Mouse (Mus musculus) adipocyte (in vitro differentiated cells): ENCODE data around the gene Smcr8.

Experiments
- DNase-seq: peaks from one replicate; pipeline ENCODE4 v3.0.0-alpha.2; 2016; ENCODE audit warnings: low spot score

Smcr8 gene

DNA sequence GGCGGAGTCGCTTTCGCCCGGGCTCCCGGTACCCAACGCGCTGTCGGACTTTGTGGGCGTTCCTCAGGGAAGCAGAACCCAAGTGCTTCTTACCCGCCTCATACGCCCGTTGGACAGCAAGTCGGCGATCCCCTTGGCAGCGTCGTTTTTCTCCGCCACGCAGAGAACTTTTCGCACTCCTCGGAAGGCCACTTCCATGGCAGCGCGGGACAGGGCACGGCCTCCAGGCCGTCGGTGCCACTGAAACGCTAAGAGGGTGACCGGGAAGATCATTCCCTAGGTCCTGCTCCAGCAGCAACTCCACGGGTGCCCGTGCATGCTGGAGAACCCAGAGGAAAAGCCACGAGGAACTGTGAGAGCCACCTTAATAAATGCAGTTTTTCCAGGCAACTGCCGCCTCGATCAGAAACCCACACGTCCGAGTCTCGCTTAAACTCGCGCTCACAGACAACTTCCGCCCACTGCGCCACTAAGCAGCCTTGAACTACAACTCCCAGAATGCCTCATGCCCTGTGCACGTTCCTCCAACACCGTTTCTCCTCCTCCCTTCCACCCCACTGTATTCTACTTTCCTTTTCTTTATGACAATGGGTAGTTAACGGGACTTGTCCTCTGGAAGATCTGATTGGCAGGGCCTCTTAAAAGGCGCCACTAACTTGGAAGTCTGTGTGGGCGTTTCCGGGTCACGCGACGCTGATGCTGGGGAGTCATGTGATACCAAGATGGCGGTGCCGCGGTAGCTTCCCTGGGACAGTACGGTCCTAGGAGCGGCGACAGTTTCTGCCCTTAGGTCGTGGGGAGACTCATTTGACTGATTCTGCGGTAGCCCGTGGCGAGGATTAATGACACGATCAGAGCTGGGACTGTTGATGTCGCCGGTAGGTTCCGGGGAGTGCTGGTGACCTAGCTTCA, at the start of gene Smcr8, which contains the start of gene Top3a:
Gene Smcr8 (plus strand): TSS at position 696 of the 912 bp plus-strand sequence.
Gene Top3a (minus strand): TSS at position 537 of the 912 bp plus-strand sequence.
- DNase-seq, result peak; percentile 97

DNA sequence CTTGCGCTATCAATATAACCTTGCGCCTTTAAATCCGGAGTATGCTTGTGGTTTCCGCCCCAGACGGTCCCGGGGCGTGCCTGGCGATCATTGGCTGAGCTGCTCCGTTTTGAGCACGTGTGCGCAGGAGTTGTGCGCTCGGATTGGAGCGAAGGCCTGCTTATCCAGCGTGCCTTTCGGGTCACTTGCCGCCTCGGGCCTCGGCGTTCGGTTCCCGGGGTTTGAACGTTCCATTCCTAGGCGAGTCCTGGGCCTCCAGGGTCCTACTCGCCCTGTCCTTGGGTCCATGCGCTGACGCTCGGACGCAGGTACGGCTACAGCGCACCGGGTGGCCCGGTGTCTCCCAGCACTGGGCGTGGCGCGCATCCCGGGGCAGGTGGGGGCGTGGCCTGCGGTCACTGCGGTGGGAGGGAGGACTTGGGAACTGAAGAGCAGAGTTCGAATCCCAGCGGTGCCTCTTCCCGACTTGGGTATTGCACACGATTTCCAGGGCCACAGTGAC, 49.0 kb upstream of the Smcr8 start, which contains the start of gene Mief2:
Gene Mief2 (plus strand): TSS at position 139 of the 502 bp plus-strand sequence.
- DNase-seq, result peak; percentile 96

DNA sequence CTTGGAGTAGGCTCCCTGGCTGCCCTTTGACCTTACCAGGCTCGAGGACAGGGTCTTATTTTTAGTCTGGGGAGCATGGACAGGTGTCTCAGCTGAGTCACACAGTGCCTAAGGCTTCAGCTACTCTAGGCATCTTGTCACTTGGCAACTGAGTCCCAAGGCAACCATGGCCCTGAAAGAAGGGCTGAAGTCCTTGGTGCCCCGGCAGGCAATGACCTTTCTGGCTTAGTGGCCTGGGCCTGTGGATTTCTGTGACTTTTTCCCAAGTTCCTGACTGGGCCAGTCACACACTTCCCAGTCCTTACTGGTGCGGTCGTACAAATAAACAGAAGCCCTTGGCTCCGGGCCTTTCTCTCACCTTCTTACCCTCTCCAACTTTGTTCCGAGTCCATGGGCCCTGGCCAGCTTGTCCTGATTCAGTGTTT, 48.1 kb upstream of the Smcr8 start:
- peak; percentile 60 for DNase-seq

DNA sequence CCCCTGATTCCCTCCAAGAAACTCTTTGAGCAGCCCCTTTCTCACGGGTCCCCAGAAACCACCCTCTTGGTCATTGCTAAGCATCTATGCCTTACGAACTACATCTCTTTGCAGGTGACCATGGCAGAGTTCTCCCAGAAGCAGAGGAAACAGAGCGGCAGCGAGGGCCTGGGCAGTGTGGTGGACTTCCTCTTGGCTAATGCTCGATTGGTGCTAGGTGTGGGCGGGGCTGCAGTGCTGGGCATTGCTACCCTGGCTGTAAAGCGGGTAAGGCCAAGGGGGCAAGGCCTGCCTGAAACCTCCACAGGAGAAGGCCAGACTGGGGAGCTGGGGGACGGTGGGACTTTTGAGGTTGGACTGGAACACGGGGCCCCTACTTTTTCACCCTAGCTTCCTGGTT, 47.2 kb upstream of the Smcr8 start:
- DNase-seq, result no peak

DNA sequence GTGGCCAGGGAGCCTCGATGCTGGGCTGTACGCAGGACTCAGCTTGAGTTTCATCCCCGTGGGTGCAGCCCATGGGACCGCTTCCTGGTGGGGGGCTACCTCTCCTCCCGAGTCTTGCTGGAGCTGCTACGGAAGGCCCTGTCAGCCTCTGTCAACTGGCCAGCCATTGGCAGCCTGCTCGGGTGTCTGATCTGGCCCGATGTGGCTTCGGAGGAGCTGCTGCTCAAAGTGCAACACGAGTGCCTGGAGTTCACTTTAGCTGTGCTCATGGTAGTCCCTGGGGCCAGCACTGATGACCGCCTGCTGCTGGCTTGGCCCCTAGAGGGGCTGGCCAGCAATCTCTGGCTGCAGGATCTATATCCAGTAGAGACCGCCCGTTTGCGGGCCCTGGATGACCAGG, 46.1 kb upstream of the Smcr8 start:
- no peak for DNase-seq

DNA sequence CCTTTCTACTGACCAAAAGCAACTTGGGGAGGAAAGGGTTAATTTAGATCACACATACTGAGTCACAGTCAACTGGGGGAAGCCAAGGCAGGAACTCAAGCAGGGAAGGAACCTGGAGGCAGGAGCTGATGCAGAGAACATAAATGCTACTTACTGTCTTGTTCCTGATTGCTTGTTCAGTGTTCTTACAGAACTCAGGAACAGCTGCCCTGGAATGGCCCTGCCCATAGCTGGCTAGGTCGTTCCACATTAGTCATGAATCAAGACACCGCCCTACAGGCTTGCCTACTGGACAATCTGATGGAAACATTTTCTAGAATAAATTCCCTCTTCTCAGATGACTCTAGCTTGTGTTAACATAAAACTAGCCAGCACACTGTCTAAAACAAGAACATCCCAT, 43.1 kb upstream of the Smcr8 start:
- DNase-seq, result peak; percentile 42

DNA sequence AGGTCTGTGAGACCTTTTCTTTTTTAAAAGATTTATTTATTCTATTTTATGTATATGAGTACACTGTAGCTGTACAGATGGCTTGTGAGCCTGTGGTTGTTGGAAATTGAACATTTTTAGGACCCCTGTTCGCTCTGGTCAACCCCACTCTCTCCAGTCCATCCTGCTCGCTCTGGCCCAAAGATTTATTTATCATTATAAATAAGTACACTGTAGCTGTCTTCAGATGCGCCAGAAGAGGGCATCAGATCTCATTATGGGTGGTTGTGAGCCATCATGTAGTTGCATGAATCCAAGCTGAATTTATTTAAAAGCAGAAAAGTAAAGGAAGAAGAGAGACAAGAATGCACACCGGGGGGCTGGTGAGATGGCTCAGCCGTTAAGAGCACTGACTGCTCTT, 42.1 kb upstream of the Smcr8 start:
- no peak for DNase-seq

DNA sequence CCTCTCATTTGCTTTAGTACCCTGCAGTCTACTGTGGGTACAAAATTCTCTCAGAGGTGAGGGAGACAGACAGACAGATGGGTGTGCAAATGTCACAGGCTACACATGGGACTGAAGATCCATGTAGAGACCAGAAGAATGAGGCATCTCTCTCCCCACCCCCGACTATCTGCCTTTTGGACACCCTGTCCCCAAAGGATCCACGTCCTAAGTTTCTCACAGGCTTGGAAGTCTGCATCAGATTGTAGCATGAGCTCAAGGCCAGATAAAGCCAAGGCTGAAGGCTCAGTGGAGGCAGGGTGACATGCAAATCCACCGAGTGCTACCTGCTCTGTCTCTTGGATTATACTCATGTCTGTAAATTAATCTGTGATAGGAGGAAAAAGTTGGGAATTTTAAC, 40.8 kb upstream of the Smcr8 start:
- DNase-seq, result no peak

DNA sequence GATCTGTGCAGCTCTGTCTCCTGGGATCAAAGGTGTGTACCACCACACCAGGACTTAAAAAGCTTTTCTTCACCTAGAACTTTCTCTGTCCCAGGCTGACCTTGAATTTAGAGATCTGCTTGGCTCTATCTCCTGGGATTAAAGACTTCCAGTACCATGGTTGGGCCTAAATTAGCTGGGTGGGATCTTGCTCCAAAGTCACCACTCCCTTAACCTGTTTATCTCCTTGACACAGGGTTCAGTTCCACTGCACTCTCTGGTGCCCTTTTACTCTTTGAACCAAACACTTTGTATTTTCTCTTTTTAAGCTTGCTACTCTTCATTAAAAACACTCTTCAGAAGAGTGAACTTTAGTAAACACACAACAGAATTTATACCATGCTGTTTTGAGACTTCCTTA, 39.9 kb upstream of the Smcr8 start:
- DNase-seq, result no peak

DNA sequence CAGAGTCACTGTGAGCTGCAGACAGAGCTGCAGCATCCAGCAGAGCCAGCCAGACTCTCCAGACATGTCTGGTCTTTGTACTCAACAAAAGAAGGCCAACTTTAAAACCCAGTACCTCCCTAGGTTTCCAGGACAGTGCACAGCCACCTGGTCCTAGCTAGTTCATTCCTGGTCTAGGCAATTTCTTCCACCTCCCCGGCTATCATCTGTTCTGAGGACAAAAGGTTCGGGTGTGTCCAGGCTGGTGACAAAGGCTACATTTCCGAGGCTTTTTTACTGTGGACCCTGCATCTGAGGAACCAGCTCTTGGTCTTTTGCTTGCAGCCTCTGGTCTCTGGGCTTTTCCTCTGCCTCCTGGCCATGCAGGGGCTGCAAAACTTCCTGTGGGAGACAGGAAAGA, 37.0 kb upstream of the Smcr8 start:
- no peak for DNase-seq

DNA sequence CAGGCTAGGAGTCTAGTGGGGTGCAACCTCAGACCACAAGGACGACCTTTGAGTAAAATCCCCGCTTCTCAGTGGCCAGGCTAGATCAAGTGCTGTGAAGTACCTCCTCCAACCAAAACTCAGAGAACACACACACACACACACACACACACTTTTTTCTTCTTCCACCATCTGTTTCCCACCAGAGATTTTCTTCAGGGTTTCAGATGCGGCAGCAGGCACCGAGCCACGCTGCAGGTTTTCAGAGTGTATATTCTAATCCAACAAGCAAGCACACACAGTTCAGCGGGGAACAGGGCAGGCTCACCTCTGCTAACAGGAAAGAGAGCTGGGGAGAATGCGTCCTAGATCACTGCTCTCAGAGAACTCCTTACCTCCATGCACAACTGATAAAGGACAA, 21.8 kb upstream of the Smcr8 start:
- DNase-seq, result no peak

DNA sequence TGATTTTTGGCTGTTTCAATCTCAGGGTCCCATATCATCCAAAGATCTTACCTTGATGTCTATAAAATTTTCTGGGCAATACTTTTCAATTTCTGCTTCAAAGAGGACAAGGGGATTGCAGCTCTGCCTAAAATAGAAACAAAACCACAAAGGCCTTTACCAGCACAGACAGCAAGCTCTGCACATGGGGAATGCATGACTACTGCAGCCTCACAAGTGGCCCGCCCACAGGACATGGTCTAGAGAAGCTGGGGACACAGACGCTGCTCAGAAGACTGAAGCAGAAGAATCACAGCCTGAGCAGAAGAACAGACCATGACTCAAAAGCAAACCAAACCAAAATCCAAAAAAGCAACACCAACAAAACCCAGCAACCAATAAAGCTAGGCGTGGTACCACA, 15.6 kb upstream of the Smcr8 start:
- DNase-seq, result no peak

DNA sequence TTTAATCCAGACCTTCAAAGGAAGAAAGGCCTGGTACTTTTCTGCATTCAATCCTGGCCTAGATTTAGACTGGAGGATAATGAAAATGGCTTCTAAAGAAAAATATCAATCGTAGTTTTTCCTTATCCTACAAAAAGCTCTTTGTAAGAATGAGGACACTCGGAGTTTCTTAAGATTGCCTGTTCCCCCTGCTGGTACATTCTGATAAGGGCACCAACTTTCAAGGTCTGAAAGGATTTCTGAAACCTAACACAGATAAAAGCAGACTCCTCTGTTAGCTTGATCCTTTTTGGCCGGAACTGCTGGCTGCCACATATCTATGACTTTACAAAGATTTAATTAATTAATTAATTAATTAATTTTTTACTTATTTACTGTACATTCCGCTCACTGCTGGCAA, 10.4 kb upstream of the Smcr8 start:
- no peak for DNase-seq

DNA sequence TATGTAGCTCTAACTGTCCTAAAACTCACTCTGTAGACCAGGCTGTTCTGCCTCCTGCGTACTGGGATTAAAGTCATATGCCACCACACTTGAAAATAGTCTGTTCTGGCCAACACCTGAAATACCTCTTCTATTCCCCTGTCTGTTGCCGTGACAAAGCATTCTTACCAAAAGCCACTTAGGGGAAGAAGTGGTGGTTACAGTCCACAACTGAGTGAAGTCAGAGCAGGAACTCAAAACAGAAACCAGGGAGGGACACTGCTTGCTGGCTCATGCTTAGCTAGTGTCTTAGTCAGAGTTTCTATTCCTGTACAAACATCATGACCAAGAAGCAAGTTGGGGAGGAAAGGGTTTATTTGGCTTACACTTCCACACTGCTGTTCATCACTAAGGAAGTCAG, 8.0 kb upstream of the Smcr8 start:
- DNase-seq, result no peak

DNA sequence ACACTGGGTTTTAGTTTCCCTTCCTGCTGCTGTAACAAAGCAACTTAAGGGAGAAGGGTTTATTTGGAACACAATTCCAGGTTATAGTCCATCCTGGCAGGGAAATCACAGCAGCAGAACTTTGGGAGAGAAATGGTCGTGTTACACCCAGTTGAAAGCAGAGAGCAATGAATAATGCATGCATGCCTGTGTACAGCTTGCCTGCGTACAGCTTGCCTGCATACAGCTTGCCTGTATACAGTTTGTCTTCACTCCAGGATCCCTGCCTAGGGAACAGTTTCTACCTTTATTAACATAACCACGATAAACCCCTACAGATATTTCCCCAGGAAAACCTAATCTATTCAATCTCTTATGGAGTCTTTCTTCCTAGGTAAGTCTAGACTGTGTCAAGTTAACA, 6.5 kb upstream of the Smcr8 start:
- DNase-seq, result no peak

DNA sequence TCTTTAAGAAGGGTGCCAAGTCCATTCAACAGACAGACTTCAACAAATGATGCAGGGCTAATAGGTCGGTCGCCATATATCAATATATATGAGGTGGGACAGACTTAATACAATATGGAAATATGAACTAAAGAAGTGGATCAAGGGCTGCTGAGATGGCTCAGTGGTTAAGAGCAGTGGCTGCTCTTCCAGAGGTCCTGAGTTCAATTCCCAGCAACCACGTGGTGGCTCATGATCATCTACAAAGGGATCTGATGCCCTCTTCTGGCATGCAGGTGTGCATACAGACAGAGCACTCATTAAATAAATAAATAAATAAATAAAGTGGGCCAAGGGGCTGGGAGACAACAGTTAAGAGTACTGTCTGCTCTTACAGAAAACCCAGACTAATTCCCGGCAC, 5.2 kb upstream of the Smcr8 start:
- no peak for DNase-seq

DNA sequence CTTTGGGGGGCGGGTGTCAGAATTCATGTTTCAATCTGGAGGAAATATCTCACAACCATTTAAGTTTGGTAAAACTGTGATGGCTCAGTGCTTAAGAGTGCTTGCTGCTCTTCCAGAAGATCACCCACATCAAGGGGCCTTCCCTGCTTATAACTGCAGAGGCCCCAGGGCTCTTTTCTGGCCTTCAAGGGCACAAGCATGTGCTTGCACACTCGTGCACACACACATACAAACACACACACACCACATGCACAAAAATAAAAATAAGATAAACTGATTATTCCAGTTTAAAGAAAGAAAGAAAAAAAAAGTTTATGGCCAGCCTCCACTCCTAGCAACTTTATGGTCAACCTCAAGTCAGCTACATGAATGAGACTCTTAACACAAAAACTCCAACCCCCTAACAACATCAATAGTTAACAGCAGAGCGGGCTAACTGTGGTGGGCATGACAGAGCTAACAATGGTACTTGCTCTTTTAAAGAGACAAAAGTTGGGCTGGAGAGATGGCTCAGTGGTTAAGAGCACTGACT, 3.1 kb upstream of the Smcr8 start:
- no peak for DNase-seq

DNA sequence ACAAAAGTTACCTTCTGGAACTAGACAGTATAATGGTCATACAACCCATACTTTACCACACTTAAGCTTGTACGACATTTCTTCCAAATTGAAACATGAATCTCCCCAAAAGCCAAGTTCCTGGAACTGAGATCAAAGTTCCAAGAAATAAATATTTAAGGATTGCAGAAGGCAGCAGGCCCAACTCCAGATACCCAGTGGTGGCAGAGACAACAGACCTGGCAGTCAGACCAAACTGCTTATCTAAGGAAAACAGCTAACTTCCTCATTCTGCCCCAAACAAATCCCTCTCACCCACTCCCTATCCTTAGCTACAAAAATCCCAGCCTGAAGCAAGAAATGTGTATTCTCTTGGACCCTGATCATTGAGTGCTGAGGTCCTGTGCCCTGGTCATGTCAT, 2.5 kb upstream of the Smcr8 start:
- peak; percentile 60 for DNase-seq

DNA sequence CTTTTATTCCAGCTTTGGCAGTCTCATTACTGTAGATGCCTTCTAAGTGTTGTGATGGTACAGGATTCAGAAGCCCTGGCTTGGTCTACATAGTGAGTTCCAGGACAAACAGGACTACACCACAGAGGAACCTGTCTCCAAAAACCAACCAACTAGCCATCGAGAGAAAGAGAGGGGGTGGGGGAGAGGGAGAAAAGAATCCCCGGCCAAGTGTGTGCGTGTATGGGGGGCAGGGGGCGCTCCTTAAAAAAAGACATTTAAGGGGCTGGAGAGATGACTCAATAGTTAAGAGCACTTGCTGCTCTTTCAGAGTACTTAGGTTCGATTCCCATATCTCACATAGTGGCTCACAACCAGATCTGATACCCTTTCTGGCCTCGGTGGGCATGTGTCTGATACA, 1.7 kb upstream of the Smcr8 start:
- DNase-seq, result no peak

DNA sequence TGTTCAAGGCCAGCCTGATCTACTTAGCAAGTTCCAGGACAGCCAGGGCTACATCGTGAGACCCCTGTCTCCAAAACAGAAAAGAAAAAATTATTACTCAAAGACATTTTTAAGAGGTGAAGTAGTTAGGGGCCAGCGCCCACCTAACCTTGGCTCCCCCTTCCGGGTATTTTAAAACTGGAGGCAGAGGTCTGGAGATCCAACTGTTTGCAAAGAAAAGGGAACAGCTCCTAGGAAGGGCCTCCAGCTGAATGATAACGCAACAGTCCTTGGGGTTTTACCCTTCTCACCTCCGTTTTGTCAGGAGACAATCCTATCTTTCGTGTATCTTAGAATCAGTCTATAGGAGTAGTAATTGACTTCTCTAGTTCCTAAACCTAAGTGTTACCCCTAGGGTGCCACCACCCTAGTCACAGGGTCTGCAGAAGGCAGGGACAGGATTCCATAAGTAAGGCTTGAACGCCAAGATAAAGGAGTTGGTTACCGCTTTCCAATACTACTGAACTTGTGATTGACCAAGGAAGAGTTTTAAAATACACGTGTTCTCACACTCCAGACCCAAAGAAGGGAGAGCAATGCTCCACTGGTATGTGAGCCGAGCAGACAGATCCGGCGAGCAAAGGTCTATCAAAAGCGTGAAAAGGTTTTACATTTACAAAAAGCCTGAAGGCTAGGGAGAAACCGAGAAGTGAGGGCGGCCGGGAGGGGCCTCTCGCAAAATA, 1.1 kb upstream of the Smcr8 start:
- DNase-seq, result no peak

DNA sequence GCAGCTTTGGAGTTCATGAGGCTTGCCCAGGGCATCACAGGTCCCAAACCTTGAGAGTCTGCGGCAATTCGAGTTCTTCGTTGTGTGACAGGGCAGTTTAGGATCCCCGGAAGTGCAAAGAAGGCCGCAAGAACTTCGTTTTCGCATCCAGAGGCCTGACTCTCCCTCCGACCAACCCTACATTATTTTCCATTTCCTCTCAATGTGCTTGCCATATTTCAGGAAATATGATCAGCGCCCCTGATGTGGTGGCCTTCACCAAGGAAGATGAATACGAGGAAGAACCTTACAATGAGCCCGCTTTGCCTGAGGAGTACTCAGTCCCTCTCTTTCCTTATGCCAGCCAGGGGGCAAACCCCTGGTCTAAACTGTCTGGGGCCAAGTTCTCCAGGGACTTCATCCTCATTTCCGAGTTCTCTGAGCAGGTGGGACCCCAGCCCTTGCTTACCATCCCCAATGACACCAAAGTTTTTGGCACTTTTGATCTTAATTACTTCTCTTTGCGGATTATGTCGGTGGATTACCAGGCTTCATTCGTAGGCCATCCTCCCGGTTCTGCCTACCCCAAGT, 562 bp downstream of the Smcr8 start:
- no peak for DNase-seq

DNA sequence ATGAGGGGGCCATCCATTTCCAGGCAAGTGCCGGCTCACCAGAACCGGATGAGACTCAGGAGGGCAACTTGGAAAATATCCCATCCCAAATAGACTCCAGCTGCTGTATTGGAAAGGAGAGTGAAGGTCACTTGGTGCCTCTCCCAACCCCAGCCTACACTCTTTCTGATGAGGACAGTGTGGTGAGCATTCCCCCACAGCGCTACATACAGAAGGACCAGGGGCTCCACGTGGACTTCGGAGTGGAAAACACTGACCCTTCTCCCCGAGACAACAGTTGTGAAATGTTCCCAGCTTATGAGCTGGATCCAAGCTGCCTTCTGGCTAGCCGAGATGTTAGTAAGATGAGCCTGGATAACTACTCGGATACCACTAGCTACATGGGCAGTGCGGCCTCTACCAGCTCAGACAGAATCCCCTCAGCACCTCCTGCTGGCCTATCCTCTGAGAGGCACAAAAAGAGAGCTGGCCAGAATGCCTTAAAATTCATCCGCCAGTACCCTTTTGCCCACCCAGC, 2.4 kb downstream of the Smcr8 start:
- DNase-seq, result peak; percentile 38
